Mouse (Mus musculus) heart, adult 2 months (tissue): ENCODE data around the gene H3f3b. TPM values are rescaled to one million over a fixed set of nuclear protein-coding genes. Genes with fewer than 3 reads are reported as not detected.
A peak's percentile ranks its signal among the peaks of the same experiment; 100 is the strongest.

ENCODE experiments used
- DNase-seq, 2 experiments: peaks; one replicate each; pipeline ENCODE4 v3.0.0; 2021
- H3K27ac ChIP-seq: fragments of 200-600 bp; 2 replicates; pipeline ENCODE4 v1.8.1; 2022
- H3K27me3 ChIP-seq: fragments of 200-500 bp; 2 replicates; pipeline ENCODE4 v1.6.1; 2012; ENCODE audit warnings: mild to moderate bottlenecking, low read length, inconsistent platforms, mixed read lengths; ENCODE audit not compliant: control insufficient read depth, insufficient read depth
- H3K36me3 ChIP-seq: fragments of 200-500 bp; 2 replicates; pipeline ENCODE4 v1.6.1; 2012; ENCODE audit warnings: low read length, inconsistent platforms; ENCODE audit not compliant: control insufficient read depth, insufficient read depth
- H3K4me1 ChIP-seq: fragments of 200-500 bp; 2 replicates; pipeline ENCODE4 v1.6.1; 2011; ENCODE audit warnings: low read length; ENCODE audit not compliant: control insufficient read depth, insufficient read depth
- H3K4me3 ChIP-seq: fragments of 200-600 bp; 2 replicates; pipeline ENCODE4 v1.8.1; 2022
- H3K79me2 ChIP-seq: fragments of 200-500 bp; replicated peaks from 2 replicates; pipeline ENCODE4 v1.6.1; 2012; ENCODE audit warnings: mild to moderate bottlenecking, inconsistent platforms, low read length, moderate library complexity, mixed read lengths; ENCODE audit not compliant: control insufficient read depth, insufficient read depth
- H3K9ac ChIP-seq: fragments of 200-500 bp; 2 replicates; pipeline ENCODE4 v1.6.1; 2012; ENCODE audit warnings: low read depth, mild to moderate bottlenecking, control low read depth, inconsistent platforms, low read length, mixed read lengths
- CTCF ChIP-seq: fragments of 200-600 bp; IDR thresholded peaks from 2 replicates; pipeline ENCODE4 v1.8.1; 2022; ENCODE audit warnings: antibody characterized with exemption, mild to moderate bottlenecking, moderate library complexity
- EP300 ChIP-seq: fragments of 200-500 bp; IDR thresholded peaks from 2 replicates; pipeline ENCODE4 v1.6.1; 2011; ENCODE audit warnings: low read depth, low read length, control low read depth; ENCODE audit not compliant: insufficient read depth
- POLR2A ChIP-seq: fragments of 200-500 bp; IDR thresholded peaks from 2 replicates; pipeline ENCODE4 v1.6.1; 2011; ENCODE audit warnings: mild to moderate bottlenecking, low read depth, low read length, control low read depth; ENCODE audit not compliant: insufficient read depth
- WGBS: fragments of 180-500 bp; shearing (Covaris S2); methylation state at CpG from one replicate; pipeline ENCODE4 v1.1.7; 2018; 5-methylcytosine and 5-hydroxymethylcytosine counted together
- intact Hi-C: fragments of 180-260 bp; cut with DNase I; formaldehyde crosslinking; loops from one replicate; pipeline ENCODE4 v1.15.1; 2025
- polyA plus RNA-seq: library from polyadenylated mRNA; depleted of rRNA; stranded (reverse); fragments of >200 nt; gene quantifications from 2 replicates; pipeline ENCODE4 v1.2.3, GENCODE M21; 2012
- total RNA-seq, 2 experiments: library from RNA; stranded (reverse); gene quantifications; 2 replicates each; pipeline ENCODE4 v1.2.3; 2021

H3f3b gene
- total and polyA plus RNA-seq, 3 experiments: 67.5 to 128 (median 105) TPM

DNA sequence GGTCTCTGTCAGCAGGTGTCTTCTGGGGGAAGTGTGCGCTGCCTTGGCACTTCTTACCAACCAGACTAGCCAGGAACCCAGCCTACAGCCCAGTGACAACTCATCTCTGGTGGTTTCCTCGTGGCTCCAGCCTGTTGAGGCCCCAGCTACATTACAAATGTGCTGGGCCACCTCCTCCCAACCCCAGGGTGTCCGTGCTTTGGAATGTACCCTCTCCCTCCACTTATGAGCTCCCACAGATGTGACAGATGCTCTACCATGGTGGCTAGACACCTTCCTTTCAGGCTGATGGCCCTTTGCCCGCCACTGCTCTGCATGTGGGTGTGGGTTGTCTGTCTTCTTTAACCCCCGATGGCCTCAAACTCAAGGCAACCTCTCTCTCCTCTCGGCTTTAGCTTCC is 26.0 kb downstream of the H3f3b start:
- 66% methylated on average over 6 of the region's 6 CpGs for WGBS
- Histone ChIP-seq H3K27ac (no peak overlapping the region), H3K9ac (no peak overlapping the region), H3K4me1 (peaks cover 4% of the 10 kb centered on the region), H3K4me3 (no peak overlapping the region), H3K27me3 (no peaks in the 10 kb centered on the region), H3K79me2 (no peaks in the 10 kb centered on the region), H3K36me3 (no peaks in the 10 kb centered on the region)
- no peak for DNase-seq
- intact Hi-C loops: no loop called here
- TF ChIP-seq EP300 (no peak), POLR2A (no peak), CTCF (no peak)

DNA sequence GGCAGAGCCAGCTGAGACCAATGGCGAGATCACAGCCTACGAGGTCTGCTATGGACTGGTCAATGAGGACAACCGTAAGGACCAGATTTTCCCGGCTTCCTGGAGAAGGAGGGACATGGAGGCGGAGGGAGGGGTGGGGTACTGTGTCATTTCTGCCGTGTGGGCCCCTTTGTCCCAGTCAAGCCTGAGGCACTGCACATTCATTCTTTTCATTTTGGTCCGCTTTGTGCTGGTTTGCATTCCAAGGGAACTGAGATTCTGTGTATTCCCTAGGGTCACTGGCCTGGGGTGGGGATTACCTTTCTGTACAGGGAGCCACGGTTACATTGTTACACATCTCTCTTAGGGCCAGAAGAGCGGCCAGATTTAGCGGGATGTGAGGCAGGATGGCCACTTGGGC is 27.2 kb downstream of the H3f3b start:
- WGBS: 56% methylated on average over 10 of the region's 10 CpGs
- Histone ChIP-seq H3K27me3 (no peaks in the 10 kb centered on the region), H3K27ac (no peak overlapping the region), H3K4me1 (peaks cover 4% of the 10 kb centered on the region), H3K79me2 (no peaks in the 10 kb centered on the region), H3K4me3 (no peak overlapping the region), H3K9ac (no peak overlapping the region), H3K36me3 (no peaks in the 10 kb centered on the region)
- no peak for DNase-seq
- intact Hi-C loops: no loop called here
- no peak for TF ChIP-seq POLR2A
- no peak for TF ChIP-seq CTCF
- TF ChIP-seq EP300: no peak

DNA sequence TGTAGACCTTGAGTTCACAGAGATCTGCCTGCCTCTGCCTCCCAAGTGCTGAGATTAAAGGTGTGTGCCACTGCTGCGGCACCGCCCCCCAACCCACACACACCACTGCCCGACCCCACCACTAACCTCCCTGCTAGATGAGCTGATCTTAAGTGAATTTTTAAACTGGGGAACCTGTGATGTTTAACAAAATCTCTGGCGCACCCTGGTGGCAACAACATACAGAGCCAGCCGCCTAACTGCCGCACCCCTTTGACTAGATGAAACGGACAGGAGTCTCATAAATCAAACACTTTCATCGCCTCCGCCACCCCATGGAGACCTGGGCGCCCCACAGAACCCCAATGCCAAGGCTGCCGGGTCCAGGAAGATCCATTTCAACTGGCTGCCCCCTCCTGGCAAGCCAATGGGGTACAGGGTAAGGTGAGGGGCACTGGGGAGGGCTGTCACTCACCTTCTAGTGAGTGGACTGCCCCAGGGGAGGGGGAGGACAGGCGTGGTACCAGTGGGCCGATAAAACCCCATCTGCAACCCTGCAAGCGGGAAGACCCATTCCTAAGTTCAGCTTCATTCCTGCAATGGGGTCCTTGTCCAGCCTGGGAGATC is 28.1 kb downstream of the H3f3b start:
- H3K9ac ChIP-seq: 0 out of 2 replicates have a peak overlapping the region, but pooled peaks have one; percentile 20

DNA sequence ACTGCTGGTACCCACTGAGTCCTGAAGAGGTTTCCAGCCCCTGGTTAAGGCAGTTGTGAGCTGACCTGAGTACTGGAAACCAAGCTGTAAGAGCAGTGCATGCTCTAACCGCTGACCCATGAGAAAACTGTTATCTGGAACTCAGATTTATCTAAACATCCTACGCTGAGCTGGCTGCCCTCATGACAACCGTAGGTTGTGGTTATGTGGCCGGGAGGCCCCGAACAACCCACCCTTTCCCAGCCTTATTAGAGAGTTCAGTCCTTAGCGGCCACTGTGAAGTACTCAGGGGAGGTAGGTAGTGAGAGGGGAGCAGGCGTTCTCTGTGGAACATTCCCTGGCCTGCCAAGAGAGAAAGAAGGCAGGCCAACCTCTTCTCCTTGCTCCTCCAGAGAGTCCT is 28.7 kb downstream of the H3f3b start:
- H3K36me3 ChIP-seq: no peaks in the 10 kb centered on the region
- WGBS: 46% methylated on average over 7 of the region's 7 CpGs
- intact Hi-C loops: loop anchor here (1.0 to 2.0 kb wide), 2 partner anchors 57 to 60 kb away; no protein-coding TSS in a partner anchor

More for the DNA sequence above, 28.1 kb downstream of the H3f3b start:
- no peaks in the 10 kb centered on the region for H3K79me2 ChIP-seq
- H3K4me1 ChIP-seq: no peaks in the 10 kb centered on the region
- H3K36me3 ChIP-seq: no peaks in the 10 kb centered on the region
- intact Hi-C loops: loop anchor here (1.0 to 2.0 kb wide), 2 partner anchors 57 to 61 kb away; no protein-coding TSS in a partner anchor
- WGBS: 13% methylated on average over 14 of the region's 14 CpGs
- H3K27me3 ChIP-seq: no peaks in the 10 kb centered on the region
- DNase-seq: peak; percentile 62 to 78
- no peak overlapping the region for H3K4me3 ChIP-seq
- H3K27ac ChIP-seq: no peak overlapping the region
- TF ChIP-seq POLR2A (no peak), CTCF (peak; percentile 78)

DNA sequence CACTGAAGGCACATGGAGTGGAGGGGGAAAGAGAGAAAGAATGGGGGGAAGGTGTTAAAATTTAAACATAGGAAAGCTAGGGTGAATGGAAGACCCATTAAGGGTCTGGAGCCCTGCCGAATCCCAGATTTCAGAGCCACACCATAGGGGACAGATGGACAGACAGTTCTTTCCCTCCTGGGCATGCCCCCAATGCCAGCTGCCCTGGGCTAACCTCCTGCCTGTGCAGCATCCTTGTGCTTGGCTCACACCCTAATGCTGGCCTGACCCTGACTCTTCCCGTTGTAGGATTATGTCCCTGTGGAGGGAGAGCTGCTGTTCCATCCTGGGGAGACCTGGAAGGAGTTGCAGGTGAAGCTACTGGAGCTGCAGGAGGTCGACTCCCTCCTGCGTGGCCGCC is 30.1 kb downstream of the H3f3b start:
- no peak overlapping the region for H3K9ac ChIP-seq
- intact Hi-C loops: loop anchor here (2.0 kb wide), 1 partner anchor 59 kb away; no protein-coding TSS in a partner anchor
- no peaks in the 10 kb centered on the region for H3K4me1 ChIP-seq
- TF ChIP-seq EP300: no peak
- TF ChIP-seq POLR2A: no peak
- no peak for TF ChIP-seq CTCF
- H3K79me2 ChIP-seq: no peaks in the 10 kb centered on the region
- H3K36me3 ChIP-seq: no peaks in the 10 kb centered on the region
- H3K27me3 ChIP-seq: no peaks in the 10 kb centered on the region
- no peak overlapping the region for H3K27ac ChIP-seq
- DNase-seq: no peak
- 65% methylated on average over 5 of the region's 5 CpGs for WGBS
- H3K4me3 ChIP-seq: no peak overlapping the region

More for the DNA sequence above, 28.7 kb downstream of the H3f3b start:
- H3K27me3 ChIP-seq: no peaks in the 10 kb centered on the region
- no peak for DNase-seq
- TF ChIP-seq EP300: no peak
- no peak for TF ChIP-seq POLR2A
- TF ChIP-seq CTCF: no peak
- no peak overlapping the region for H3K4me3 ChIP-seq
- H3K27ac ChIP-seq: no peak overlapping the region
- no peaks in the 10 kb centered on the region for H3K4me1 ChIP-seq
- no peak overlapping the region for H3K9ac ChIP-seq
- H3K79me2 ChIP-seq: no peaks in the 10 kb centered on the region

DNA sequence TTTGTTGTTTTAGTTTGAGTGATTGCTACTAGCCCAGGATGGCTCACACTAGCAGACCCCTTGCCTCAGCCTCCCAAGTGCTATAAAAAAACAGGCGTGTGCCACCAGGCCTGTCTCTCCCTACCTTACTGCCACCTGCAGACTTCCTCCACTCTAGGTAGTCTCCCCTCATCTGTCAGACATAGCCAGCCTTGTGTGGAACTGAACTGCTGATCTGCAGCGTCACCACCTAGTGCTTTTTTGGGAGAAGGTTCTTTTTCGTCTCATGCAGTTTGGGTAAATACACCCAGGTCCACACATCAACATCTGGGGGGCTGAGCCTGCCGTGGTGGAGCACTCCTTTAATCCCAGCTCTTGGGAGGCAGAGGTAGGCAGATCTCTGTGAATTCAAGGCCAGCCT is 30.7 kb downstream of the H3f3b start:
- DNase-seq: no peak
- no peaks in the 10 kb centered on the region for H3K79me2 ChIP-seq
- no peaks in the 10 kb centered on the region for H3K27me3 ChIP-seq
- 72% methylated on average over 4 of the region's 4 CpGs for WGBS
- H3K9ac ChIP-seq: no peak overlapping the region
- intact Hi-C loops: no loop called here
- H3K36me3 ChIP-seq: no peaks in the 10 kb centered on the region
- no peak overlapping the region for H3K4me3 ChIP-seq
- TF ChIP-seq POLR2A (no peak), EP300 (no peak), CTCF (no peak)
- H3K4me1 ChIP-seq: no peaks in the 10 kb centered on the region
- H3K27ac ChIP-seq: no peak overlapping the region
